Mouse (Mus musculus) bone marrow, adult 2 months (tissue): ENCODE measurements around the gene Tle2.

Source experiments
- CTCF ChIP-seq: fragments of 200-500 bp; IDR thresholded peaks from 2 replicates; pipeline ENCODE4 v1.5.1; 2011; ENCODE audit warnings: low read length, control low read depth; ENCODE audit not compliant: control insufficient read depth, insufficient read depth
- POLR2A ChIP-seq: fragments of 200-500 bp; IDR thresholded peaks from 2 replicates; pipeline ENCODE4 v1.6.1; 2011; ENCODE audit warnings: low read depth, mild to moderate bottlenecking, control low read depth, low read length, borderline replicate concordance; ENCODE audit not compliant: control insufficient read depth

DNA sequence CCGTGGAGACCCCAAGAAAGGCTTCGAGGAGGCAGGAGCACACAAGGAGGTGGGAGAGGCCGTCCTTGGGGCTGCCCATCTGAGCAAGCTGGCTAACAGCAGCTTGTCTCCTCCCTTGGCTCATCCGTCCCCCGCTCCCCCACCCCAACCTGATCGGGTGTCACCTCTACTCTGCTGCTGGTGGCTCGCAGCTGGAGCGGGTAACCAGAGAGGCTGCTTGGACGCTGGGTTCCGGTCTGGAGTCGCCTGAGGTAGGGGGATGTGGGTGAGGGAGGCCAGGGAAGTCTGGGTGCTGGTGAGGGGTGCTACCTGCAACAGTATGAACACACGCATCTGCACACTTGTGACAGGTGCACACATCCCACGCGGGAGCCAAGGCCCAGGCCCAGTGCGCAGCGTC is 54.0 kb downstream of the Tle2 start, which contains the start of gene Ankrd24:
- no peak for TF ChIP-seq CTCF
- no peak for TF ChIP-seq POLR2A
